Mouse (Mus musculus) heart, adult 8-10 months (tissue): ENCODE results near the gene Adal. TPM values are rescaled to one million over a fixed set of nuclear protein-coding genes. Genes with fewer than 3 reads are reported as not detected.
"Not testable (repeated sequence)": the region's sequence is repeated elsewhere in the genome, so short reads cannot be mapped to it uniquely, and the experiment has no call there.

Experiments used
- DNase-seq: peaks from one replicate; pipeline ENCODE4 v3.0.0; 2022; ENCODE audit warnings: low spot score
- total RNA-seq, 4 experiments: library from RNA; stranded (reverse); gene quantifications; 2 replicates each; pipeline ENCODE4 v1.2.4; 2022

Adal gene
- total RNA-seq = 10 to 100 TPM in 2 of 4 experiments, 1 to 10 TPM in 2; 9.6 to 11.7 (median 10.3) TPM

DNA sequence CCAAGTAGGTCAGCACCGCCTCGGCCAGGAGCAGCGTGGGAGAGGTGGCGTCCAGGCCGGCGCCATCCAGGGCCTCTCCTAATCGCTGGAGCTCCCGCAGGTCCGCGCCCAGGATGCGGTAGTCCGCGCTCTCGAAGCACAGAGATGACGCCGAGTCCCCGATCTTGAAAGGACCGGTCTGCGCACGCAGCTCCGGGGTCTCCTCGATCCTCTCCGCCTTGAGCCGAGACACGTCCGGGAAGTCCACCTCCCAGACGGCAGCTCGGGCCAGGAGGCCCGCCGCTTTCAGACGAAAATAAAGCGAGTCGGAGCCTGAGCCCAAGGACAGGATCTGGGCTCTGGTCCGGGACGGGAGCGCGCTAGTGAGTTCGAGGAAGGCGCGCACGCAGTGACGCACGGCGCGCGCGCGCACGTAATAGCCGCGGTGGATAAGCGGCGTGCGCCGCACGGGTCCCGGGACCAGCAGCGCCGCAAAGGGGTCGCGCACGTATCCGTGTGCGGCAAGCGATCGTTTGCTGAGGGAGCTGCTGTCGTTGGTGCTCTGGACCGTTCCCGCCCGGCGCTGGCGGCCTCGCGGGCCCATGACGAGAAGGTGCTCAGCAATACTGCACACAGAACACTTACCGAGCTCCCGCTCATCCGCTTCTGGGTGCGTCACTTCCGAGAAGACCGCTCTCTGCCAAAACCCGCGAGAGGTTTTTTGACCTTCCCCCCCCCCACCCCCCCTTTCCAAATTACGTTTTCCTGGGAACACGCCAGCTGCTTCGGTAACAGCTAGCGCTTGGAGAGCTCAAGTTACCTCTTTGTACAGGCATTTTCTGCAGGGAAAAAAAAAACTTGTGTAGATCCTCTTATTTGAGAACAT lies at the start of gene Adal, which contains the start of gene Lcmt2:
Gene Adal (plus strand): TSS at position 411 of the 865 bp plus-strand sequence.
Gene Lcmt2 (minus strand): TSS at position 636 of the 865 bp plus-strand sequence.
- DNase-seq = peak; percentile 90

DNA sequence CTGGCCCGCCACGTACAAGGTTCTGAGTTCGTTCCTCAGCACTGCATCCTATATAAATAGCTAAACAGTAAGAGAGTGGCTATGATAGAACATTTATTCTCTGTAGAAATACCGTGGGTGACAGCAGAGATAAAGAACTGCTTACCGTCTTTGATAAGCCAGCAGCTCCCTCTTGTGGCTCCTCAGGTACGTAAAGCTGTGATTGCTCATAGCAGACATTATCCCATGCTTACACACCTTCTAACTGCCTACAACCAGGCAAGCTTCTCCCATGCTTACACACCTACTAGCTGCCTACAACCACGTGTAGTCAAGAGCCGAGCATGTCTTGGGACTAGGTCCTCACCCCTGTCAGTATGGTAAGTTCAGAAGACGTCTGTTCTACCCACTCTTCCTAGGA lies 38.2 kb upstream of the Adal start:
- peak; percentile 33 for DNase-seq

DNA sequence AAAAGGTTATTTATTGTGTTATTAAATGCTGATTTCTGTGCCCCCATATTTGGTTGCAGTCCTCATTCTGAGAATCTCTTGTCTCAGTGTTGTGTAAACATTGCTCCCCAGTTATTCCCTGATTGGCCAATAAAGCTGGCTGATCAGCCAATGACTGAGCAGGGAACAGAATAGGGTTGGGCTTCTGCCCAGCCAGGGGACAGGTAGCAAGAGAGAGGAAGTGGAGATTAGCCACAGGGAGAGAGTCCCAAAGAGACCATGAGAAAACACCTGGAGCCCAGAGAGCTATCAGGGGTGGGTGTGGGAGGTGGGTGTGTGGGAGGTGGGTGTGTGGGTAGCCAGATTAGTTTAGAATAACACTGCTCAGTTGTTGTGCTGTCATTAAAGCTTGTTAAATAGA lies 34.3 kb upstream of the Adal start:
- DNase-seq = no peak

DNA sequence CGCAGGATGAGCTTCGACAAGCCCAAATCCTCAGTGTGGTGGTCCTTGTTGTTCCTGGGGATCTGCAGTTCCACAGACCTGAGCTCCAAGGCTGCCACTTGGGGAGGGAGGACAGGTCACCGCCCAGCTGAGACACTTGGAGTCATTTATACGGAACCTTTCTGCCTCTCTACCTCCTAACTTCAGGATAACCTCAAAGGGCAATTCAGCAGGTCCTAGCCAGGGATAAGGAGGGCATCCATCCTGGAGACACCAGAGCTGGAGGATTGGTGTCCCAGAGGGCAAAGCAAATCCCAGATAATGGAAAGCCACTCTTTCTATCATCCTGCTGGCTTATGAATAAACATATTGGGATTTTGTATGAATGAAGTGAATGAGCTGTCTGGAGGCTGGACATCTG lies 30.5 kb upstream of the Adal start, which contains the start of gene Tgm7:
Gene Tgm7 (minus strand): TSS at position 101 of the 400 bp plus-strand sequence.
- no peak for DNase-seq

DNA sequence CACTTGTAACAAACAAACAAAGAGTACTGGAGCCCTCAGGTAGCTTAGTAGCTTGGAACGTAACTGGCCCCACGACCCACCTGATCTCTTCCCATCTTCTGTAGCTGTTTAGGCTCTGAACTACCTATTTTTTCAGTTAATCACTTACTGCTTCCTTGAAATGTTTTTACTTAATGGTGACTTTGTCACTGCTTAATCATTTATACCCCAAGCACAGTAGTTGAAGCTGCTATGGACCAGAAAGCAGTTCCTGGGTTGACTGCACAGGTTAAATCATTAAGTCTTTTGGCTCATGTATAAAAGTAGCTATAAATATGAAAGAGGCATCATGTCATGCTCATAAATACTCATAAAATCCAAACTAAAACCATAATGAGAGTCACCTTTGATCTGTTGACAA lies 24.8 kb upstream of the Adal start:
- no peak for DNase-seq

DNA sequence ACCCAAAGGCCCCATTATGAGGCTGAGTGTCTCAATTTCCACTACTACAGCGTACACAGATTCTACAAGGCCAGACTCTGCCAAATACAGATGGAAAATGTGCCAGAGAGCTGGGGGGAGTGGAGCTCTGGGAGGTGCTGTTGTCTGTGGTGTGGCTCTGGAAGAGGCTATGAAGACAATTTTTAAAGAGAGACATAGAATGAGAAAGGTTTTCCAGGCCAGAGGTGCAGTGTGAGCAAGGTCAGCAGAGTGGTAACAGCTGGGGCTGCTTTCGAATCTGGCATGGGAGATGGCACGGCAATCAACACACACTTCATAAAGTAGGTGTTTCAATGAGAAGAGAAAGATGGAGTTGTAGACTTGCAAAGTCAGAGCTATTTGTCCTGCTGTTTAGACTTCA lies 21.0 kb upstream of the Adal start:
- no peak for DNase-seq

DNA sequence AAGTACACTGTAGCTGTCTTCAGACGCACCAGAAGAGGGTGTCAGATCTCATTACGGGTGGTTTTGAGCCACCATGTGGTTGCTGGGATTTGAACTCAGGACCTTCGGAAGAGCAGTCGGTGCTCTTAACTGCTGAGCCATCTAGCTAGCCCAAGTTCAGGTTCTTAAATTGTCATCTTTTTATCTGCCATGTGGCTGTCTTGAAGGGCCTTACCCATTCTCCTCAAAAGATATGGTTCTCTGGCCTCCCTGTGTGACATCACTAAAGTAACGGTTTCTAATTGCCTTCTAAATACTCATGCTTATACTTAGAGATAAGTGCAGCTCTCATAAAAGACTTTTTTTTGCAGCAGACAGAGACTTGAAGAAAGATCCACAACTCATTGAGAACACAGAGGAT lies 13.9 kb upstream of the Adal start:
- DNase-seq = not testable (repeated sequence)

DNA sequence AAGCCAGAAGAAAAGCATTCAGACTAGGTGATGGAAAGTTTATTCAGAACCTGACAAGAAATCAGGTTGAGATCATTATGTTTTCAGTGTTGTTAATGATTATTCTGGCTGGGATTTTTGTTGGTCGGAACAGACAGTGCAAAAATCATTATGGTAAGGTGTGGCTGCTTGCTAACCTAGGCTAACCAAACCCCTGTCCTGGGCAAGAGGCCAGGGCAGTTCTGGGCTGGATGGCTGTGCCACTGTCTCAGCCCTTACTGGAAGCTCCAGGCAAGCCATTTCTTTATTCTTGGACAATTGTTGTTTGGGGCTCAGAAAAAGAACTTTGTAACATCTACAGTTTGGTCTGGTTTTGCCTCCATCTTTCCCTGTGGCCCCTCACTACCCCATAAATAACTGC lies 12.7 kb upstream of the Adal start:
- no peak for DNase-seq

DNA sequence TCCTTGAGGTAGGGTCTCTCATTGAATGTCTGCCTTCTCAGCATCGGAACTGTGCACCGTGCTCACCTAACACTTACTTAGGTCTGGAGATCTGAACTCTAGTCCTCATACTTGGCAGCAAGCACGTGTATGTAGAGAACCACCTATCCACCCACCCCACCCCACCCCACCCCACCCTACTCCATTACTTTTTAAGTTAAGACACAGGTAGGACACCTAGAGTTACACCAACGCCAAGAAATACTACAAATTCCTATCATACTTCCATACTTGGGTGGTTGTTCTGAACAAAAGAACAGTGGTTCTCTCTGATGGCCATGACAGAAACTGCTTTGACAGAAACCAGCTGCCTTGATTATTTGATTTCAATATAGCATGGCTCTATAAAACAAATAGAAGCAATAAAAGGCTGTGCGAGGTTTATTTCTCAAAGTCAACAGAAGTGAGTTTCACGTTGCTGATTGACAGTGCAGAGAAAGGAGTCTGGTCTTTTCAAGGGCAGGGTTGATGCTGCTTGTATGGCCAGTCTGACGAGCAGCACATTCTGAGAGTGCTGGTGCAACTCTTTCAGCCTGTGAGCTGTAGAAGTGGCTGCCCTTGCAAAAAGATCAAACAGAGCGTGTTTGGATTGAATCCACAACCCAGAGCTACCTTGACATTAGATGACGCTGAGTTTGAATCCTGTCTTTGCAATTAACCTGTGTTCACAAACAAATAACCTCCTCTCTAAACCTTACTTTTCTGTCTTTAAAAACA lies 11.2 kb upstream of the Adal start:
- DNase-seq = no peak

DNA sequence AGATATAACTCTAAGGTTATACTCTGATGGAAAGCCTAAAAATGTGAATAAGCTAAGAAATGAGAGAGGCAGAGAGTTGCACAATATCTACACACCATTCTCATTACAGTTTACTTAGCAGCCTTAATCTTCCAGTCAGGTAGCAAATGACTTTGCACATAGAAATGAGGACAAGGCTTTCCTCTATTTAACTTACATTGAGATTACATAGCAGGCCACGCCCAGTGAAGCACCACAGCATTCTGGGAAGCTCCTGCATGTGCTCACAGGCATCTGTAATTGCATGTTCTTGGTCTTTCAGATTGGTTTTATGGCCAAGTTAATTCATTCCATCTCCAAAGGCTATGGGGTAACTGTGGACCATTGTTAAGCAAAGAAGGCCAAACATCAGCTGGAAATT lies 7.4 kb upstream of the Adal start:
- no peak for DNase-seq

DNA sequence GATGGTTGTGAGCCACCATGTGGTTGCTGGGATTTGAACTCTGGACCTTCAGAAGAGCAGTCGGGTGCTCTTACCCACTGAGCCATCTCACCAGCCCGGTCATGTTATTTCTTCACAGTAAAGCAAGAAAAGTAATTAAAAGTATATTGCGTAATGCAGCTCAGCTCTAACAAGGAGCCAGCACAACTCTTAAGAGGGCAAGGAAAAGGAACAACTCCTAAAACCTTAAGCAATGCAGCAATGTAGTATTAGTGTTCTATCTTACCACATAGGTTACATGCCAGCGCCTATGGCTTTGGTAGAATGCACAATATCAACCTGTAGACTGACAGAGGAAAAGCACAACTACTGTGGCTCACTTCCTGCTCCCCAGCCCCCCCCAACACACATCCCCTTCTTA lies 2.9 kb upstream of the Adal start:
- no peak for DNase-seq

DNA sequence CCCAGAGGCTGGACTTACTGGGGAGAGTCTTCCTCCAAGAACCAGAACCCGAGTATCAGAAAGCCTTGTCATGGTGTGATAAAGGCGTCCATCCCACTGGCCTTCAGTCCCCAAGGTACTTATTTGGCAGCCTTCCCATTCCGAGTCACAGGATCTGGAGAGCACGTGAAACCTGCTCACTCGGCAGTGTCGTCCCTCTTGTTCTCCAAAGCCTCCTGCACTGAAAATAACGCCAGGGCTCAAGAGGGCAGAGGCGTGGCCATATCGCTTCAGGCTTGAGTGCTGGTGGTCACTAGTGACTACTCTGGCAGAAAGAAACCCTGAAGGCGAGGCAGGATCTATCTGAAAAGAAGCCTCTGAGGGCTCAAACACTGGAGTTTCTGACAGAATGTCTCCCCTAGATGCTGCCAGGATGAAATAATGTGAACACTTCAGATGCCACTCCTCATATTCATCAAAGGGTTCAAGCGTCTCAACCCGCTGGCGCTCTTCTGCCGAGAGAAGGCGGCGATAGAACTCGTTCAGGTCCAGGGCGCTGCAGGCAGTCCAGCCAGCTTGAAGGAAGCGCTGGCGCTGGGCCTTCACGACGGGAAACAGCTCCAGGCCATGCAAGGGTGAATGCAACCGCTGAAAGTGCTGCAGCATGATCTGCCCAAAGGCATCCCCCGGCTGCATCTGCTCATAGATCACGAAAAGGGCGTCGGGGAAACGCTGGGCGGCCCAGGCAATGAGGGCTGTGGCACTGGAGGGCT lies 786 bp upstream of the Adal start:
- DNase-seq = peak; percentile 69

DNA sequence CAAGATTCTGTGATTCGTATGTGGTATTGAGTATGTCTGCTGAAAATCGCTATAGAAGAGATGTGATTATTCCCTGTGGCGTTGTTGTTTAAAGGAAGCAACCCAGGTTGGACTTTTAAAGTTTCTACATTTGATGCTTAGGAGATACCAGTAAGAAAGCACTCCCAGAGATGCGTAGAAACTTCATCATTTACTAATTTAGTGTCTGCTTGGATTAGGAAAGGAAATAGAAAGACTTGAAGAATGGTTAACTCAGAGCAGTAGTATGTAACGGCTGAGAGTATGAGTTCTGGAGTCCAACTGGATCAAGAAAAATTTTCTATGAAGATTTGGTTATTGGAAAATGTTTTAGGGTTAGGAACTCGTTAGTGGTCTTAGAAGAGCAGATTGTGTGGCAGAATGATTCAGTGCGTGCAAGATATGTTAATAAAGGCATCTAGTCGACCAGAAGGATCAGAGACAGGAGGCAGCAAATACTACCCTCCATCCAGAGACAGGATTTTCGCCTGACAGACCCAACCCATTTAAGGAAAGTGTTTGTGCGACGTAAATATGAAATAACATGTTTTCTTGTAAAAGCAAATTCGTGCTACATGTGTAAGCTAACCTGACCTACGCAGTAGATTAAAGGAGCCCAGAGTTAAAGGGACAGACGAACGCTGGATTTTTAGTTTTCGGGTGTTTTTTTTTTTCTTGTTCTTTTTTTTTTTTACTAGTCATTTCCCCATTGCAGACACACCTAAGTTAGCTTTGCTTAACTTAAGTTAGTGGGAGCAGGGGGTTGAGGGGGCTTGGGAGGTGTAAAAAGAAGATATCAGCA lies 1.2 kb downstream of the Adal start:
- peak; percentile 3 for DNase-seq

DNA sequence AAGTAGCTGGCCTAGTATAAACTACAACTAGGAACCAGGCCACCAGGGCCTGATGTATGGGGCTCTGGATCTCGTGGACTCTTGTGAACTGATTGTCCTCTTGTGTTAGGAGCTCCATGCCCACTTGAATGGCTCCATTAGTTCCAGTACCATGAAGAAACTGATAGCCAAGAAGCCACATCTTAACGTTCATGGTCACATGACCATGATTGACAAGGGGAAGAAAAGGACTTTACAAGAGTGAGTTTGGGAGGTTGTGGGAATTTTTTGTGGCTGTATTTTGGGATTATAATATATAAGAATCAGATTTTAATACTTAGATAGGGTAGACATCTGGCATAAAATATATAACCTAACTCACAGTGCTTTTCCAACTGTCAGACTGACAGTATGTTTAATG lies 2.2 kb downstream of the Adal start:
- DNase-seq = no peak

DNA sequence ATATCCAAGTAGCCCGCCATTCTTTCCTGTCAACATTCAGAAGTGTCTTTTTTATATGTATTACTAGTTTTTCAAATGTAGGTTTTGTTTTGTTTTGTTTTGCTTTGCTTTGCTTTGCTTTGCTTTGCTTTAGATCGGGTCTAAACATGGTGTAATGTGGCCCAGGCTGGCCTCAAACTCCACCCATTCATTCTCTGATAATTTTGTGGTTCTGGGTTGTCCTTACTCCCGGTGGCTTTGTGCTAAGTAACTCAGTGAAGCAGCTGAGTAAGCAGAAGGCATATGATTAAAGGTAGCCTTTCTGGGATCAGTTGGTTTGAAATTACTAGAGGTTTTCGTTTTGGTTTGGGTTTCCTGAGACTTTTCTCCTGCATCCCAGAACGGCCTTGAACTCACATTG lies 9.5 kb downstream of the Adal start:
- no peak for DNase-seq

DNA sequence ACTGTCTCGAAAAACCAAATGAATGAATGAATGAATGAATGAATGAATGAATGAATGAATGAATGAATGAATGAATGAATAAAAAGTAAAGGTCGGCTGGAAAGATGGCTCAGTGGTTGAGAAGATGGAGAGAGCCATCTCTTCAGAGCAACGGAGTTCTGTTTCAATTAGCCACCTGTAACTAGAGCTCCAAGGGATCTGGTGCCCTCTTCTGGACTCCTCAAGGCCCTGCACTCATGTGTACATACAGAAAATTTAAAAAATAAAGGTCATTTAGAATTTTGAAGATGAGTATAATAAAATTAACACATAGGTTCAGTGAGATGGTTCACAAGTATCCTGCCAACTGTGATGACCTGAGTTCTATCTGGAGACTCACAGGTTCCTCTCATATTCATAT lies 12.9 kb downstream of the Adal start:
- DNase-seq = no peak

DNA sequence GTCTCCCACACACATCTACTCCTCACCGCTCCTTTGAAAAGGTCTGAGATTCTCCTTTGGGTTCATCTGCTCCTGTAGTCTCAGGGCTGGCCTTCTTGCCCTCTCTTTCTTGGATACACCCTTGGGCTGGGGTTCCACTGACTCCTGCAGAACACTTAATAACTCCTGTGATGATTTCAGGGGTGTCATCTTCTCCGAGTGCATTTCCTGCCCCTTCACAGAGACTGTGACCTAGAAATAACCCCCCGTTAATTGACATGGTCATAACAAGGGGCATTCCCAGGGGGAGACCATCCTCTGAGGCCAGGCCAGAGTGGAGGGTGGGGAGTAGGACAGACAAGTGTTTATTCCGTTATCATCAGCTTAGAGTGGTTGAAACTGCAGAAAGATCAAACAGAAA lies 28.9 kb downstream of the Adal start:
- DNase-seq = no peak

DNA sequence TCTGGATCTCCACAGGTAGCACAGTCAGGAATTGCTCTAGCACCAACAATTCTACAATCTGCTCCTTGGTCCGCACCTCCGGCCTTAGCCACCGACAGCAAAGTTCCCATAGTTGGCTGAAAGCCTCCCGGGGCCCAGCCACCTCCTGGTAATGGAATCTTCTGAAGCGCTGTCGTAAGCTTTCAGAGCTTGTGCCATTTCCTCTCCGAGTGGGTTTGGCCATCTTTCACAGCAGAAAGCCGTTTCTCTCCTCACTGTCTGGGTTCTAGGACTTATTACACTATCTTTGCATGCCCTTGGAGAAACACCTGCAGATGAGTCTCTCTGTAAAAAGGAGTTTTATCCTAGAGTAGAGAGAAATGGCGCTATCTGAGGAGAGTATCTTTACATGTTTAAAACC lies 29.7 kb downstream of the Adal start:
- peak; percentile 36 for DNase-seq

DNA sequence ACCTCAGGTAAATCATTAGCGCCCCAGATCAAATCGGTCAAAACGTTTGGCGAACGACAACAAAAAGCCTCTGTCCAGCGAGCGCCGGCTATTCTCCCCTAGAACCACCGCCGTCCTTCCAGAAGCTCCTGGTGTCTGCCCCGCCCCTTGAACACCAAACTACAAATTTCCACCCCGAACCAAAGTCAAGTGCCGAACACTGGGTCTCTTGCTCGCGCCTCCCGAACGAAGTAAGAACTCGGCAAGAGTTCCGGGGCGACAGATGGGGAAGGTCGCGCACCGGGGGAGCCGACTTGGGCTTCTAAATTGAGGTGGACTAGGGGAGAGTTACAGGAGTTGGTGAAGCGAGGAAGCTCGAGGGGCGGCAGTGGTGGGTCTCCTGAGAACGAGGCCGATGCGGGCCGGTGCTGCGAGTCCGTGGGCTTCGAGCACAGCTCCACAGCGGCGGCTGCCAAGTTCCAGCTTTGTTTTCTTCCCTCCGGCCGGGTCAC lies 30.3 kb downstream of the Adal start, which contains the start of gene Tubgcp4:
Gene Tubgcp4 (plus strand): TSS at position 174 of the 491 bp plus-strand sequence.
- no peak for DNase-seq

DNA sequence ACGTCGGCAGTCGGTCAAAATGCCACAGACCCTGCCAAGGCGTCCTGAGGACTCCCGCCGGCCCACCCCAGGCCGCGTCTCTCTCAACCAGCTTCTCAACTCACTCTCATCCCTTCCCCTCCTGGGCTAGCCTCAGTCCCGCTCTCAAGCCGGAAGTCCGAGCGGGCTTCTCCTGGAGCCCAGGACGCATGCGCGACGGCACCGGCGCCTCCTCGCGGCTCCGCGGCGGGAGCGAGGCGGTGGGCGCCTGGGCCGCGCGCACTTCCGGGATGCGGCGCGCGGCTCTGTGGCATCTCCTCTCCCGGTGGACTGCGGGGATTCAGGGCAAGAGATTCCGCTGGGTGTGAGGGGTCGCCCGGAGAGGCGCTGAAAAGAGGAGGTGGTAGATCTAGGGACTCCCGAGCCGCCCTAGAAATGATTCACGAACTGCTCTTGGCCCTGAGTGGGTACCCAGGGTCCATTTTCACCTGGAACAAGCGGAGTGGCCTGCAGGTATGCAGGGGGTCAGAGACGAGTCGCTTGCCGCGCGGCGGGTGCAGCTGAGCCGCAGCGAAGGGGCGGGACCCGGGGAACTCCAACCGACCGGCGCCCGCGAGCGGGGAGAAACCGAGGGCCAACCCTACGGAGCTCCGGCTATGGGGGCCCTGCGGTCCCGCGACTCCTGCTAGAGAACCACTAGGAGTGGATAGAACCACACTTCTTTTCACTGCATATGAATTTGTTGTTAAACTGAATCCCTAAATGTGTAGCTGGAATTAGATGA lies 30.9 kb downstream of the Adal start, which contains the start of gene Zscan29:
Gene Zscan29 (minus strand): TSS at position 146 of the 763 bp plus-strand sequence.
- peak; percentile 89 for DNase-seq
